Mouse (Mus musculus): Measurements from ENCODE around the gene Gart.

The Gart gene

GRCm38 (mm10) chr16:91646681-91647419 is at the start of gene Gart:
Gene Gart (minus strand): TSS chr16:91646952.
- in situ Hi-C loops (cut with MboI; ENCODE audit: low pct_unique_long_range_greater_than_20kb in 1 of 2, low sequenced_read_pairs in 2 of 2, unreplicated experiment in 1 of 2), result no loop called here

- in situ Hi-C loops (cut with MboI; ENCODE audit: low pct_unique_long_range_greater_than_20kb in 1 of 2, low sequenced_read_pairs in 2 of 2, unreplicated experiment in 1 of 2), result loop anchor here in 1 of 2 experiments (10.0 kb wide), 1 partner anchor 220 kb away; no protein-coding TSS in a partner anchor
Measured at GRCm38 (mm10) chr16:91695108-91695755, 48.5 kb upstream of the Gart start.

- in situ Hi-C loops (cut with MboI; ENCODE audit: low pct_unique_long_range_greater_than_20kb in 1 of 2, low sequenced_read_pairs in 2 of 2, unreplicated experiment in 1 of 2), result loop anchor here in 1 of 2 experiments (10.0 kb wide), 1 partner anchor 220 kb away; no protein-coding TSS in a partner anchor
Measured at GRCm38 (mm10) chr16:91694455-91695084, 47.8 kb upstream of the Gart start.

DNA sequence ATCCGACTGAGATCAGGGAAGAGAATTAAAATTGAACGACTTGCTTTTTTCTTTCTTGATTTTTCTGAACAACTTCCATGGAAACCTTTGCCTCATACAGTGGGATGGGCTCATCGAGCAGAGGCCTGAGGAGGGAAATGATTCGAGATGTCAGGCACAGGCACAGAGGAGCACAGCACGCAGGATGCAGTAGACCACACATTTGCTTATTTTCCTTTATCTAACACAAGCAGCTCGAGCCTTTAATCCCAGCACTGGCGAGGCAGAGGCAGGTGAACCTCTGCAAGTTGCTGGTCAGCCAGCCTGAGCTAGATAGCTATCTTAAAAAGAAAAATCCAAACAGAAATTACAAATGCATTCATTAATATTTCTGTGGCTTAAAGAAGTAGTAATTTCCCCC is 43.0 kb upstream of the Gart start:
- in situ Hi-C loops (cut with MboI; ENCODE audit: low pct_unique_long_range_greater_than_20kb in 1 of 2, low sequenced_read_pairs in 2 of 2, unreplicated experiment in 1 of 2), result loop anchor here in 1 of 2 experiments (10.0 kb wide), 1 partner anchor 225 kb away; no protein-coding TSS in a partner anchor

DNA sequence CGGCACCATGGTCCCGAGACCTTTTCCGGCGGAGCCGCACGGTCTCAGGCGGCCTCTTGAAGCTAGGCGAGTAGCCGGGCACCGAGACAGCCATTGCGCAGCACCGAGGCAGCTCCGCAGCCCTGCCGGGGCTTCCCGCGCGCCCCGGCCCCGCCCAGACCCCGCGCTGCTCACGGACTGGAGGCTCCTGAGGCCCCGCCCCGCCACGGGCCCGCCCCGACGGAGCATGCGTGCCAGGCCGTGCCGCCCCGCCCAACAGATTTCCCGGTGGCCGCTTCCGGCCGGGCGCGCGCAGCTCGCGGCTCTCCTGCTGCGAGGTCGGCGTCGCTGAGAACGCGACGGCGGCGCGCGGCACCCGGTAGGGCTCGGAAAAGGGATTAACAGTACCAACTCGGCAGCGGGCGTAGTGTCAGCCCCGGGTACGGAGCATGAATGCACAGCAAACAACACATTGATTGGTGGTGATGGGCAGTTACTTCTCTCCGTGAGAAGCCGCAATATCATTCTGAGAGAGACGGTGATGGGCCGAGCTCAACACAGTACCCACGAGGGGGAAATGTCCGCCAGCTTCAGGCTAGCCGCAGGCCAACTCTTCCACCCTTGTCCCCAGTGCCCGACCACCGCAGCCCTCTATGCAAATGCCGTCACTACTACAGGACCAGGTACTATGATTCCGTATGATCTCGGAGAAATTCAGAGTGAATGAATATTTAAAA is 42.0 kb upstream of the Gart start, which contains the start of gene Donson:
Donson (minus strand) TSS at position 152 of the 716 bp plus-strand sequence.
- in situ Hi-C loops (cut with MboI; ENCODE audit: low pct_unique_long_range_greater_than_20kb in 1 of 2, low sequenced_read_pairs in 2 of 2, unreplicated experiment in 1 of 2), result no loop called here

- in situ Hi-C loops (cut with MboI; ENCODE audit: low pct_unique_long_range_greater_than_20kb in 1 of 2, low sequenced_read_pairs in 2 of 2, unreplicated experiment in 1 of 2), result no loop called here
Measured at GRCm38 (mm10) chr16:91688023-91688618, 41.4 kb upstream of the Gart start.

GRCm38 (mm10) chr16:91686369-91686768 is 39.6 kb upstream of the Gart start:
- in situ Hi-C loops (cut with MboI; ENCODE audit: low pct_unique_long_range_greater_than_20kb in 1 of 2, low sequenced_read_pairs in 2 of 2, unreplicated experiment in 1 of 2), result no loop called here

- in situ Hi-C loops (cut with MboI; ENCODE audit: low pct_unique_long_range_greater_than_20kb in 1 of 2, low sequenced_read_pairs in 2 of 2, unreplicated experiment in 1 of 2), result no loop called here
Measured at GRCm38 (mm10) chr16:91685526-91685925, 38.8 kb upstream of the Gart start.

- in situ Hi-C loops (cut with MboI; ENCODE audit: low pct_unique_long_range_greater_than_20kb in 1 of 2, low sequenced_read_pairs in 2 of 2, unreplicated experiment in 1 of 2), result no loop called here
Measured at GRCm38 (mm10) chr16:91680656-91681055, 33.9 kb upstream of the Gart start.

- in situ Hi-C loops (cut with MboI; ENCODE audit: low pct_unique_long_range_greater_than_20kb in 1 of 2, low sequenced_read_pairs in 2 of 2, unreplicated experiment in 1 of 2), result no loop called here
Measured at GRCm38 (mm10) chr16:91678147-91678911, 31.6 kb upstream of the Gart start.

GRCm38 (mm10) chr16:91674500-91674899 is 27.7 kb upstream of the Gart start:
- in situ Hi-C loops (cut with MboI; ENCODE audit: low pct_unique_long_range_greater_than_20kb in 1 of 2, low sequenced_read_pairs in 2 of 2, unreplicated experiment in 1 of 2), result no loop called here

- in situ Hi-C loops (cut with MboI; ENCODE audit: low pct_unique_long_range_greater_than_20kb in 1 of 2, low sequenced_read_pairs in 2 of 2, unreplicated experiment in 1 of 2), result no loop called here
Measured at GRCm38 (mm10) chr16:91663795-91664194, 17.0 kb upstream of the Gart start.

DNA sequence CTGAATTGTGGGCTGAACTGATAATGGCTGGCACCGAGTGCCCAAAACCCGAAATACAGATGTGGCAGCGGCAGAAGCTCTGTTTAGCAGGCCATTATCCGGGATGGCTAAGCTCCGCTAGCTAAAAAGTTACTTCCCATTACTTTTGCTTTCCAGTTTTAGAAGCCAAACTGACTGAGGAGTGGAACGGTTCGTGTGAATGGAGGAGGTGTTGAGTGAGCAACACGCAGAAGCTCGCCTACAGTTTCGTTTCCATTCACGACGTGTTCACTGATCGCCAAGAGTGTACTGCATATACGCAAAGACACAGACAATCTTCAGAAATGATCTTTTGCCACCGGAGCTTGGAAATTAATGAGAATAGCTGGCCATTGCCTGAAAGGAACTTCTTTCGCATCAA is 15.6 kb upstream of the Gart start:
- in situ Hi-C loops (cut with MboI; ENCODE audit: low pct_unique_long_range_greater_than_20kb in 1 of 2, low sequenced_read_pairs in 2 of 2, unreplicated experiment in 1 of 2), result no loop called here

- in situ Hi-C loops (cut with MboI; ENCODE audit: low pct_unique_long_range_greater_than_20kb in 1 of 2, low sequenced_read_pairs in 2 of 2, unreplicated experiment in 1 of 2), result no loop called here
Measured at GRCm38 (mm10) chr16:91661397-91661796, 14.6 kb upstream of the Gart start.

DNA sequence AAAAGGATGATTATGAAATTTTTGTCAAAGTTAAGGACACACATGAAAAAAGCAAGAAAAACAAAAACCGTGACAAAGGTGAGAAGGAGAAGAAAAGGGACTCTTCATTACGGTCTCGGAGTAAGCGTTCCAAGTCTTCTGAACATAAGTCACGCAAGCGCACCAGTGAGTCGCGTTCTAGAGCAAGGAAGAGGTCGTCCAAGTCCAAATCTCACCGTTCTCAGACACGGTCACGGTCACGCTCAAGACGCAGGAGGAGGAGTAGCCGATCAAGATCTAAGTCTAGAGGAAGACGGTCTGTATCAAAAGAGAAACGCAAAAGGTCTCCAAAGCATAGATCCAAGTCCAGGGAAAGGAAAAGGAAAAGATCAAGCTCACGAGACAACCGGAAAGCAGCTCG is 13.0 kb upstream of the Gart start:
- in situ Hi-C loops (cut with MboI; ENCODE audit: low pct_unique_long_range_greater_than_20kb in 1 of 2, low sequenced_read_pairs in 2 of 2, unreplicated experiment in 1 of 2), result no loop called here

- in situ Hi-C loops (cut with MboI; ENCODE audit: low pct_unique_long_range_greater_than_20kb in 1 of 2, low sequenced_read_pairs in 2 of 2, unreplicated experiment in 1 of 2), result no loop called here
Measured at GRCm38 (mm10) chr16:91658471-91658870, 11.7 kb upstream of the Gart start.

- in situ Hi-C loops (cut with MboI; ENCODE audit: low pct_unique_long_range_greater_than_20kb in 1 of 2, low sequenced_read_pairs in 2 of 2, unreplicated experiment in 1 of 2), result no loop called here
Measured at GRCm38 (mm10) chr16:91657285-91657684, 10.5 kb upstream of the Gart start.

DNA sequence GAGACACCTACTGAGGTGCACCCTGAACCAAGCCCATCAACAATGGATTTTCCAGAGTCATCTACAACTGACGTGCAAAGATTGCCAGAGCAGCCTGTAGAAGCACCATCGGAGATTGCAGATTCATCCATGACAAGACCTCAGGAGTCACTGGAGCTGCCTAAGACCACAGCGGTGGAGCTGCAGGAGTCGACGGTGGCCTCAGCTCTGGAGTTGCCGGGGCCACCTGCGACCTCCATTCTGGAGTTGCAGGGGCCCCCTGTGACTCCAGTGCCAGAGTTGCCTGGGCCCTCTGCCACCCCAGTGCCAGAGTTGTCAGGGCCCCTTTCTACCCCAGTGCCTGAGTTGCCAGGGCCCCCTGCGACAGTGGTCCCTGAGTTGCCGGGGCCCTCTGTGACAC is 8.5 kb upstream of the Gart start:
- in situ Hi-C loops (cut with MboI; ENCODE audit: low pct_unique_long_range_greater_than_20kb in 1 of 2, low sequenced_read_pairs in 2 of 2, unreplicated experiment in 1 of 2), result no loop called here

Data from mouse embryonic stem cell (cell line).